Mouse (Mus musculus): ENCODE measurements around the gene Cox5a. TPM values are rescaled to one million over a fixed set of nuclear protein-coding genes. Genes with fewer than 3 reads are reported as not detected.

Cox5a gene
- total RNA-seq, 1 experiment: 390 TPM

DNA sequence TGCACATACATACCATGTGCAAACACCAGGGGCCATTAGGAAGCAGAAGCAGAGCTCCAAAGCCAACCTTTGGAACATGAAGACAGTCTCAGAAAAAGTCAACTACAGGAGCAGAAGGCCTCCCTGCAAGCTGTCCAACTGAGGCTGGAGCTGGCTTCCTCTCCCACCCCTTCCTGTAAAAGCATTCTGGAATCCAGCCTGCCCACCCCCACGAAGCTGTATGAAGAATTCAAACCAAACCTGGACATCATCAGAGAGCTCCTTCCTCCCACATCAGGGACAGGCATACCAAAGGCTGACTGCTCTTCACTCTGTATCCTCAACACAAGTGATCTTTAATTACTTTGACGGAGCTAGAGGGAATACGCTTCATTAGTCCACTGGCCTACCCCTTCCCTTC is 22.9 kb downstream of the Cox5a start:
- Histone ChIP-seq H3K9me3 (ENCODE audit: control insufficient read depth, insufficient read depth, low read depth, low read length) (no peaks in the 10 kb centered on the region), H3K4me3 (ENCODE audit: insufficient read depth in 1 of 2, low read depth in 1 of 2, low read length in 2 of 2, poor library complexity in 1 of 2, severe bottlenecking in 1 of 2) (no peak overlapping the region), H3K9ac (ENCODE audit: insufficient read depth, low read depth, low read length, poor library complexity, severe bottlenecking) (no peak overlapping the region), H3K36me3 (ENCODE audit: control insufficient read depth, insufficient read depth, low read length, poor library complexity, severe bottlenecking) (peaks cover 24% of the 10 kb centered on the region), H3K27ac (ENCODE audit: insufficient read depth, low read depth, low read length, poor library complexity, severe bottlenecking) (no peak overlapping the region), H3K4me1 (ENCODE audit: control insufficient read depth in 2 of 2, insufficient read depth in 2 of 2, low read length in 2 of 2, poor library complexity in 1 of 2) (peaks cover 1 to 10% of the 10 kb centered on the region in 2 experiments; a peak in 1 of 4 replicates)
- in situ Hi-C loops (cut with MboI; ENCODE audit: low sequenced_read_pairs in 2 of 2, unreplicated experiment in 2 of 2): no loop called here
- DNase-seq (ENCODE audit: low read depth, low spot score): no peak
- TF ChIP-seq ZNF384 (IDR thresholded peaks at IDR 0.05; ENCODE audit: low read depth, low read length) (no peak), MAFK (IDR thresholded peaks at IDR 0.05; ENCODE audit: insufficient read depth, low read depth, low read length) (no peak)

GRCm38 (mm10) chr9:57547287-57547686 is 26.2 kb downstream of the Cox5a start:
- in situ Hi-C loops (cut with MboI; ENCODE audit: low sequenced_read_pairs in 2 of 2, unreplicated experiment in 2 of 2): no loop called here
- Histone ChIP-seq H3K36me3 (ENCODE audit: control insufficient read depth, insufficient read depth, low read length, poor library complexity, severe bottlenecking) (peaks cover 11% of the 10 kb centered on the region), H3K4me3 (ENCODE audit: insufficient read depth in 1 of 2, low read depth in 1 of 2, low read length in 2 of 2, poor library complexity in 1 of 2, severe bottlenecking in 1 of 2) (no peak overlapping the region), H3K9ac (ENCODE audit: insufficient read depth, low read depth, low read length, poor library complexity, severe bottlenecking) (no peak overlapping the region), H3K9me3 (ENCODE audit: control insufficient read depth, insufficient read depth, low read depth, low read length) (no peaks in the 10 kb centered on the region; the same call in 1 of the 2 replicates), H3K27ac (ENCODE audit: insufficient read depth, low read depth, low read length, poor library complexity, severe bottlenecking) (no peak overlapping the region), H3K4me1 (ENCODE audit: control insufficient read depth in 2 of 2, insufficient read depth in 2 of 2, low read length in 2 of 2, poor library complexity in 1 of 2) (peaks cover 1 to 10% of the 10 kb centered on the region in 2 experiments; a peak in 1 of 4 replicates)
- DNase-seq (ENCODE audit: low read depth, low spot score): no peak
- TF ChIP-seq MAFK (IDR thresholded peaks at IDR 0.05; ENCODE audit: insufficient read depth, low read depth, low read length): no peak
- no peak for TF ChIP-seq CHD2 (IDR thresholded peaks at IDR 0.05; ENCODE audit: low read depth, low read length)
- TF ChIP-seq ZC3H11A (IDR thresholded peaks at IDR 0.05; ENCODE audit: borderline replicate concordance, low read depth, low read length): no peak
- no peak for TF ChIP-seq HCFC1 (IDR thresholded peaks at IDR 0.05; ENCODE audit: borderline replicate concordance, insufficient read depth, low read length)
- TF ChIP-seq ZNF384 (IDR thresholded peaks at IDR 0.05; ENCODE audit: low read depth, low read length): no peak

GRCm38 (mm10) chr9:57547869-57548268 is 26.8 kb downstream of the Cox5a start:
- Histone ChIP-seq H3K4me1 (ENCODE audit: control insufficient read depth in 2 of 2, insufficient read depth in 2 of 2, low read length in 2 of 2, poor library complexity in 1 of 2) (peaks cover 1 to 10% of the 10 kb centered on the region in 2 experiments; a peak in 2 of 4 replicates), H3K36me3 (ENCODE audit: control insufficient read depth, insufficient read depth, low read length, poor library complexity, severe bottlenecking) (peaks cover 6% of the 10 kb centered on the region), H3K9ac (ENCODE audit: insufficient read depth, low read depth, low read length, poor library complexity, severe bottlenecking) (no peak overlapping the region), H3K9me3 (ENCODE audit: control insufficient read depth, insufficient read depth, low read depth, low read length) (no peaks in the 10 kb centered on the region; the same call in 1 of the 2 replicates), H3K4me3 (ENCODE audit: insufficient read depth in 1 of 2, low read depth in 1 of 2, low read length in 2 of 2, poor library complexity in 1 of 2, severe bottlenecking in 1 of 2) (peak overlapping the region; percentile 3 to 10; a peak in 2 of 4 replicates), H3K27ac (ENCODE audit: insufficient read depth, low read depth, low read length, poor library complexity, severe bottlenecking) (no peak overlapping the region)
- DNase-seq (ENCODE audit: low read depth, low spot score): no peak
- in situ Hi-C loops (cut with MboI; ENCODE audit: low sequenced_read_pairs in 2 of 2, unreplicated experiment in 2 of 2): no loop called here
- no peak for TF ChIP-seq HCFC1 (IDR thresholded peaks at IDR 0.05; ENCODE audit: borderline replicate concordance, insufficient read depth, low read length)
- no peak for TF ChIP-seq CHD2 (IDR thresholded peaks at IDR 0.05; ENCODE audit: low read depth, low read length)
- TF ChIP-seq MAFK (IDR thresholded peaks at IDR 0.05; ENCODE audit: insufficient read depth, low read depth, low read length): no peak
- TF ChIP-seq ZC3H11A (IDR thresholded peaks at IDR 0.05; ENCODE audit: borderline replicate concordance, low read depth, low read length): no peak
- TF ChIP-seq ZNF384 (IDR thresholded peaks at IDR 0.05; ENCODE audit: low read depth, low read length): no peak

DNA sequence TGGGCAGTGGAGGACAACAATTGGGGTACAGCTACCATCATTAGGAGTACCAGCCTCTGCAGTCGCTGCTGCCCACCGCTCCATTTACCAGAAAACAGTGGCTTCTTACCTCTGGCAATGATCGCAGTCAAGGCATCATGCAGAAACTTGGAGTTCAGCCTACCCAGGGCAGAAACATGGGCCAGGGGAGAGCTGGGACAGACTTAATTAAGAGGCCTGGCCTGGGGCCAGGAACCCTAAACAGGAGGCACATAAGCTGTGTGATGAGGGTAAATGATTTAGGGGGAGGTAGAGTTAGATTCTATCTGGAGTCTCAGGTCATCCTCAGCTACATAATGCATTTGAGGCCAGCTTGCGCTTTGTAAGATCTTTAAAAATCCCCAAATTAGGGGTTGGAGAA is 28.1 kb downstream of the Cox5a start:
- Histone ChIP-seq H3K4me3 (ENCODE audit: insufficient read depth in 1 of 2, low read depth in 1 of 2, low read length in 2 of 2, poor library complexity in 1 of 2, severe bottlenecking in 1 of 2) (no peak overlapping the region), H3K4me1 (ENCODE audit: control insufficient read depth in 2 of 2, insufficient read depth in 2 of 2, low read length in 2 of 2, poor library complexity in 1 of 2) (peaks cover 7 to 19% of the 10 kb centered on the region in 2 experiments; a peak in 3 of 4 replicates), H3K27ac (ENCODE audit: insufficient read depth, low read depth, low read length, poor library complexity, severe bottlenecking) (no peak overlapping the region), H3K9ac (ENCODE audit: insufficient read depth, low read depth, low read length, poor library complexity, severe bottlenecking) (no peak overlapping the region), H3K9me3 (ENCODE audit: control insufficient read depth, insufficient read depth, low read depth, low read length) (no peaks in the 10 kb centered on the region; the same call in 1 of the 2 replicates), H3K36me3 (ENCODE audit: control insufficient read depth, insufficient read depth, low read length, poor library complexity, severe bottlenecking) (peaks cover 5% of the 10 kb centered on the region)
- in situ Hi-C loops (cut with MboI; ENCODE audit: low sequenced_read_pairs in 2 of 2, unreplicated experiment in 2 of 2): no loop called here
- no peak for TF ChIP-seq CHD2 (IDR thresholded peaks at IDR 0.05; ENCODE audit: low read depth, low read length)
- TF ChIP-seq HCFC1 (IDR thresholded peaks at IDR 0.05; ENCODE audit: borderline replicate concordance, insufficient read depth, low read length): no peak
- no peak for TF ChIP-seq ZNF384 (IDR thresholded peaks at IDR 0.05; ENCODE audit: low read depth, low read length)
- TF ChIP-seq MAFK (IDR thresholded peaks at IDR 0.05; ENCODE audit: insufficient read depth, low read depth, low read length): no peak
- TF ChIP-seq ZC3H11A (IDR thresholded peaks at IDR 0.05; ENCODE audit: borderline replicate concordance, low read depth, low read length): no peak
- DNase-seq (ENCODE audit: low read depth, low spot score): no peak

All from ES-E14 (cell line).